Mouse (Mus musculus) limb, embryonic 14.5 days (tissue): ENCODE measurements around the gene Heyl. TPM values are rescaled to one million over a fixed set of nuclear protein-coding genes. Genes with fewer than 3 reads are reported as not detected.

ENCODE experiments used
- ATAC-seq: fragments of 200-750 bp; cut with Nextera tagmentation; 2 replicates; pipeline ENCODE4 v1.8.0; 2017; ENCODE audit warnings: low read depth, moderate number of reproducible peaks, moderate TSS enrichment; ENCODE audit not compliant: low FRiP score
- DNase-seq: peaks from one replicate; pipeline ENCODE4 v3.0.0-alpha.2; 2015; ENCODE audit warnings: low spot score
- H3K27ac ChIP-seq: fragments of 300-500 bp; sonication (generic); replicated peaks from 2 replicates; pipeline ENCODE4 v1.5.1; 2014; ENCODE audit warnings: low read depth, mild to moderate bottlenecking, low read length, moderate library complexity, mixed read lengths
- H3K27me3 ChIP-seq: fragments of 300-500 bp; sonication (generic); 2 replicates; pipeline ENCODE4 v1.6.1; 2014; ENCODE audit warnings: low read length, mixed read lengths; ENCODE audit not compliant: control insufficient read depth, insufficient read depth
- H3K36me3 ChIP-seq: fragments of 300-500 bp; sonication (generic); 2 replicates; pipeline ENCODE4 v1.6.1; 2014; ENCODE audit warnings: mild to moderate bottlenecking, low read length, moderate library complexity, mixed read lengths; ENCODE audit not compliant: control insufficient read depth, insufficient read depth
- H3K4me1 ChIP-seq: fragments of 300-500 bp; sonication (generic); 2 replicates; pipeline ENCODE4 v1.6.1; 2014; ENCODE audit warnings: antibody characterized with exemption, low read length, mixed read lengths; ENCODE audit not compliant: control insufficient read depth, insufficient read depth
- H3K4me2 ChIP-seq: fragments of 300-500 bp; sonication (generic); replicated peaks from 2 replicates; pipeline ENCODE4 v1.6.1; 2014; ENCODE audit warnings: low read depth, mild to moderate bottlenecking, low read length, moderate library complexity; ENCODE audit not compliant: severe bottlenecking
- H3K4me3 ChIP-seq: fragments of 300-500 bp; sonication (generic); replicated peaks from 2 replicates; pipeline ENCODE4 v1.5.1; 2014; ENCODE audit warnings: low read length
- H3K9ac ChIP-seq: fragments of 300-500 bp; sonication (generic); 2 replicates; pipeline ENCODE4 v1.6.1; 2014; ENCODE audit warnings: mild to moderate bottlenecking, low read depth, low read length, moderate library complexity; ENCODE audit not compliant: severe bottlenecking
- H3K9me3 ChIP-seq: fragments of 300-500 bp; sonication (generic); 2 replicates; pipeline ENCODE4 v1.6.1; 2016; ENCODE audit warnings: low read length; ENCODE audit not compliant: control insufficient read depth
- POLR2A ChIP-seq: fragments of 200-500 bp; IDR thresholded peaks from 2 replicates; pipeline ENCODE4 v1.8.0; 2012; ENCODE audit warnings: inconsistent platforms, mild to moderate bottlenecking, moderate library complexity, borderline replicate concordance; ENCODE audit not compliant: insufficient read depth, insufficient read length; ENCODE audit errors: extremely low read depth
- WGBS: fragments of 180-500 bp; shearing (Covaris S2); extraction: QIAGEN DNeasy Blood & Tissue Kit; methylation state at CpG from one replicate; pipeline ENCODE4 v1.1.7; 2014; 5-methylcytosine and 5-hydroxymethylcytosine counted together
- polyA plus RNA-seq, 2 experiments: library from polyadenylated mRNA; depleted of rRNA in 1 of 2; stranded (reverse) in 1 of 2; unstranded in 1 of 2; fragments of >200 nt; fragmentation: Nextera tagmentation in 1 of 2; extraction: Ambion mirVana in 1 of 2; gene quantifications; 2 replicates each; pipeline versions ENCODE4 v1.2.1 to v1.2.3; 2012 to 2014

Gene Heyl
- polyA plus RNA-seq, 2 experiments = 8.9 to 13.2 TPM

GRCm38 (mm10) chr4:123298226-123298625 lies 64.9 kb downstream of the Heyl start:
- Histone ChIP-seq H3K4me3 (no peak overlapping the region), H3K9me3 (no peaks in the 10 kb centered on the region), H3K27ac (no peak overlapping the region), H3K4me2 (no peak overlapping the region), H3K36me3 (peaks cover 87% of the 10 kb centered on the region), H3K4me1 (no peaks in the 10 kb centered on the region), H3K27me3 (no peaks in the 10 kb centered on the region), H3K9ac (no peak overlapping the region)
- TF ChIP-seq POLR2A = no peak
- DNase-seq = no peak
- WGBS = 84% methylated on average over 4 of the region's 4 CpGs
- ATAC-seq = no peak

GRCm38 (mm10) chr4:123298980-123299670 lies 65.8 kb downstream of the Heyl start:
- DNase-seq (no peak), ATAC-seq (no peak)
- H3K27me3 ChIP-seq = no peaks in the 10 kb centered on the region
- peaks cover 87% of the 10 kb centered on the region for H3K36me3 ChIP-seq
- H3K9me3 ChIP-seq = no peaks in the 10 kb centered on the region
- H3K4me2 ChIP-seq = no peak overlapping the region
- no peak overlapping the region for H3K27ac ChIP-seq
- 91% methylated on average over 11 of the region's 11 CpGs for WGBS
- no peak overlapping the region for H3K9ac ChIP-seq
- no peaks in the 10 kb centered on the region for H3K4me1 ChIP-seq
- H3K4me3 ChIP-seq = no peak overlapping the region
- TF ChIP-seq POLR2A = no peak

Other genes with a start within 250 kb of the Heyl start
- gene Mycl, start 237.9 kb upstream of the Heyl start, polyA plus RNA-seq (2012; rRNA removed) = 24.6 and 26.2 TPM in 2 replicates
- 39.2 and 41.1 TPM in 2 replicates for gene Mycl, start 237.9 kb upstream of the Heyl start, polyA plus RNA-seq (2014; fragmentation: Nextera tagmentation; extraction: Ambion mirVana)
- 13.7 and 15.0 TPM in 2 replicates for gene Trit1, start 217.0 kb upstream of the Heyl start, polyA plus RNA-seq (2012; rRNA removed)
- gene Trit1, start 217.0 kb upstream of the Heyl start, polyA plus RNA-seq (2014; fragmentation: Nextera tagmentation; extraction: Ambion mirVana) = 18.9 and 20.1 TPM in 2 replicates
- gene Bmp8b, start 128.4 kb upstream of the Heyl start, polyA plus RNA-seq (2012; rRNA removed) = 1.5 and 1.9 TPM in 2 replicates
- gene Bmp8b, start 128.4 kb upstream of the Heyl start, polyA plus RNA-seq (2014; fragmentation: Nextera tagmentation; extraction: Ambion mirVana) = 0.93 and 1.3 TPM in 2 replicates
- 0.35 and 0.41 TPM in 2 replicates for gene Oxct2b, start 117.3 kb upstream of the Heyl start, polyA plus RNA-seq (2012; rRNA removed)
- 0.33 TPM in 1 of 2 replicates, not detected in the other for gene Oxct2b, start 117.3 kb upstream of the Heyl start, polyA plus RNA-seq (2014; fragmentation: Nextera tagmentation; extraction: Ambion mirVana)
- 46.0 and 57.6 TPM in 2 replicates for gene Ppie, start 93.6 kb upstream of the Heyl start, polyA plus RNA-seq (2012; rRNA removed)
- gene Ppie, start 93.6 kb upstream of the Heyl start, polyA plus RNA-seq (2014; fragmentation: Nextera tagmentation; extraction: Ambion mirVana) = 93.9 and 96.4 TPM in 2 replicates
- gene Hpcal4, start 50.3 kb upstream of the Heyl start, polyA plus RNA-seq (2012; rRNA removed) = 0.12 and 0.34 TPM in 2 replicates
- gene Hpcal4, start 50.3 kb upstream of the Heyl start, polyA plus RNA-seq (2014; fragmentation: Nextera tagmentation; extraction: Ambion mirVana) = 0.26 and 1.1 TPM in 2 replicates
- 0.05 TPM in 1 of 2 replicates, not detected in the other for gene Nt5c1a, start 32.1 kb upstream of the Heyl start, polyA plus RNA-seq (2012; rRNA removed)
- gene Nt5c1a, start 32.1 kb upstream of the Heyl start, polyA plus RNA-seq (2014; fragmentation: Nextera tagmentation; extraction: Ambion mirVana) = not detected in 2 replicates
- 147 and 207 TPM in 2 replicates for gene Pabpc4, start 28.8 kb downstream of the Heyl start, polyA plus RNA-seq (2012; rRNA removed)
- 57.2 and 59.1 TPM in 2 replicates for gene Pabpc4, start 28.8 kb downstream of the Heyl start, polyA plus RNA-seq (2014; fragmentation: Nextera tagmentation; extraction: Ambion mirVana)
- 0.20 and 0.21 TPM in 2 replicates for gene Oxct2a, start 90.1 kb downstream of the Heyl start, polyA plus RNA-seq (2012; rRNA removed)
- gene Oxct2a, start 90.1 kb downstream of the Heyl start, polyA plus RNA-seq (2014; fragmentation: Nextera tagmentation; extraction: Ambion mirVana) = not detected in 2 replicates
- gene Bmp8a, start 109.7 kb downstream of the Heyl start, polyA plus RNA-seq (2012; rRNA removed) = 1.4 and 1.6 TPM in 2 replicates
- 1.8 and 1.9 TPM in 2 replicates for gene Bmp8a, start 109.7 kb downstream of the Heyl start, polyA plus RNA-seq (2014; fragmentation: Nextera tagmentation; extraction: Ambion mirVana)